ENCODE assay signal across 8 mouse cellular contexts in the genomic region with DNA sequence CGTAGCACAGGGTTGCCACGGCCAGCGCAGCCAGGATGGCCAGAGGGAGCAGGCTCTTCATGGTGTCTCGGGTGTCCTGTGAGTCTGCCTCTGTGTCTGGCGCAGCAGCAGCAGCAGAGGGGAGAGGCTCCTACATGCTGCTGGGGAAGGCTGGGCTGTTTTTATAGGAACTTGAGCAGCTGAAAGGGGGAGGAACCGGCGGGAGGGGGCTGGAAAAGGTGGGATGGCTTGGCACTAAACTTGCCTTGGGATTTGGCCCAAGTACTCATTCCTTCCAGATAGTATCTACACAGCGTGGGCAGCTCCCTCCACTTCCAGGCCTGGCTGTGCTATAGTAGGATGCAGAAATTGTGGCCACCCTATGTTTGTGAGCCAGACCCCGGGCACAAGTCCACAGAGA. TPM values are rescaled to one million over a fixed set of nuclear protein-coding genes. Genes with fewer than 3 reads are reported as not detected.
A peak's percentile ranks its signal among the peaks of the same experiment; 100 is the strongest.
DNase-seq lines count a peak whose midpoint lies in the region; ATAC-seq and TF ChIP-seq lines count a peak whose summit lies in the region.

Mgp (minus strand) TSS at position 154 of the 400 bp plus-strand sequence.

- TF ChIP-seq EP300 in liver, postnatal 0 days (IDR thresholded peaks at IDR 0.05; ENCODE audit: low read depth) = no peak

- H3K4me2 ChIP-seq in lung, embryonic 16.5 days (ENCODE audit: low read depth, low read length) = peak within 1 kb of the TSS; percentile 55
- no peak within 1 kb of the TSS for H3K4me2 ChIP-seq in liver, postnatal 0 days (ENCODE audit: low read depth, low read length)

- H3K27ac ChIP-seq in kidney, adult 2 months (ENCODE audit: insufficient read depth, low read depth, low read length) = peak within 1 kb of the TSS; percentile 30; the same call in 1 of the 2 replicates
- H3K27ac ChIP-seq in lung, embryonic 16.5 days (ENCODE audit: low read length) = peak within 1 kb of the TSS; percentile 91
- H3K27ac ChIP-seq in liver, postnatal 0 days (ENCODE audit: low read depth) = no peak within 1 kb of the TSS

- no peak for DNase-seq in kidney, adult 2 months
- DNase-seq in kidney, adult 9 months = no peak
- no peak for DNase-seq in brain, embryonic 14.5 days (ENCODE audit: low read depth)
- DNase-seq in gonadal fat pad, adult 2 months (ENCODE audit: low read depth) = no peak
- peak; percentile 66 for DNase-seq in kidney, postnatal 10 days
- peak; percentile 70 for DNase-seq in testis, postnatal 10 days (ENCODE audit: low spot score)
- no peak for DNase-seq in liver, postnatal 0 days

- H3K9me3 ChIP-seq in lung, embryonic 16.5 days (ENCODE audit: control insufficient read depth, low read length) = no peaks in the 10 kb centered on the region
- H3K9me3 ChIP-seq in liver, postnatal 0 days (ENCODE audit: low read length) = no peaks in the 10 kb centered on the region

- no peaks in the 10 kb centered on the region for H3K36me3 ChIP-seq in kidney, adult 2 months (ENCODE audit: control insufficient read depth, insufficient read depth, low read length)
- no peaks in the 10 kb centered on the region; the same call in 1 of the 2 replicates for H3K36me3 ChIP-seq in lung, embryonic 16.5 days (ENCODE audit: control insufficient read depth, insufficient read depth, low read length)
- H3K36me3 ChIP-seq in liver, postnatal 0 days (replicated peaks; ENCODE audit: insufficient read depth, low read length) = no peaks in the 10 kb centered on the region

- 28% methylated on average over 9 of the region's 9 CpGs for WGBS in kidney, adult 2 months
- 27% methylated on average over 9 of the region's 9 CpGs for WGBS in lung, embryonic 16.5 days
- WGBS in liver, postnatal 0 days (ENCODE audit: insufficient replicate concordance) = 52% methylated on average over 9 of the region's 9 CpGs

- H3K27me3 ChIP-seq in kidney, adult 2 months (replicated peaks; ENCODE audit: control insufficient read depth, insufficient read depth, low read length) = no peaks in the 10 kb centered on the region
- no peaks in the 10 kb centered on the region for H3K27me3 ChIP-seq in lung, embryonic 16.5 days (ENCODE audit: control insufficient read depth, insufficient read depth, low read depth, low read length)
- H3K27me3 ChIP-seq in liver, postnatal 0 days (ENCODE audit: insufficient read depth, low read length) = no peaks in the 10 kb centered on the region

- peak within 1 kb of the TSS; percentile 31 for H3K4me3 ChIP-seq in kidney, adult 2 months (ENCODE audit: insufficient read depth, low read depth, low read length)
- peak within 1 kb of the TSS; percentile 56 for H3K4me3 ChIP-seq in lung, embryonic 16.5 days (ENCODE audit: low read length)
- H3K4me3 ChIP-seq in liver, postnatal 0 days (ENCODE audit: low read depth, low read length) = no peak within 1 kb of the TSS

- ATAC-seq in lung, embryonic 16.5 days (ENCODE audit: low read depth) = peak; percentile 83
- no peak for ATAC-seq in liver, postnatal 0 days

- TF ChIP-seq POLR2A in kidney, adult 2 months (IDR thresholded peaks at IDR 0.05; ENCODE audit: low read depth, low read length) = peak; percentile 37
- no peak for TF ChIP-seq POLR2A in brain, embryonic 14.5 days (IDR thresholded peaks at IDR 0.05; ENCODE audit: borderline replicate concordance, extremely low read depth, insufficient read depth, insufficient read length, poor library complexity, severe bottlenecking)

- H3K4me1 ChIP-seq in kidney, adult 2 months (ENCODE audit: control insufficient read depth, insufficient read depth, low read length) = no peaks in the 10 kb centered on the region
- H3K4me1 ChIP-seq in lung, embryonic 16.5 days (replicated peaks; ENCODE audit: control insufficient read depth, insufficient read depth, low read length) = peaks cover 7% of the 10 kb centered on the region; the same call in 1 of the 2 replicates
- H3K4me1 ChIP-seq in liver, postnatal 0 days (ENCODE audit: insufficient read depth) = no peaks in the 10 kb centered on the region

- no peak for TF ChIP-seq CTCF in kidney, adult 2 months (conservative IDR thresholded peaks at IDR 0.05; ENCODE audit: insufficient read depth, insufficient read length, low read depth, low read length)
- TF ChIP-seq CTCF in brain, embryonic 14.5 days (IDR thresholded peaks at IDR 0.05; ENCODE audit: borderline replicate concordance, extremely low read depth, insufficient read depth, insufficient read length) = no peak
- no peak for TF ChIP-seq CTCF in liver, postnatal 0 days (IDR thresholded peaks at IDR 0.05; ENCODE audit: low read depth)

- H3K9ac ChIP-seq in lung, embryonic 16.5 days (ENCODE audit: low read length) = peak within 1 kb of the TSS; percentile 78
- H3K9ac ChIP-seq in liver, postnatal 0 days (replicated peaks) = no peak within 1 kb of the TSS

RNA-seq across cellular contexts. Expression of gene Mgp, which starts in this region (rescaled TPM):
- polyA plus RNA-seq in kidney, adult 2 months (2012; rRNA removed) = 725 and 868 TPM in 2 replicates
- 8.8 and 11.5 TPM in 2 replicates for polyA plus RNA-seq in brain, embryonic 14.5 days (2012; rRNA removed)
- polyA plus RNA-seq in gonadal fat pad, adult 2 months (2012; rRNA removed) = 1,037 and 1,559 TPM in 2 replicates
- polyA plus RNA-seq in lung, embryonic 16.5 days (2015; fragmentation: Nextera tagmentation; extraction: Ambion mirVana) = 1,118 and 1,160 TPM in 2 replicates
- 4.5 and 6.2 TPM in 2 replicates for polyA plus RNA-seq in liver, postnatal 0 days (2015; fragmentation: Nextera tagmentation; extraction: Ambion mirVana)

Comparison
In these comparisons a context has a peak if more than half of its experiments do, and no peak if none do; other contexts are left out.
1. RNA of gene Mgp (polyA plus RNA-seq): 1,118 to 1,160 TPM in lung, embryonic 16.5 days, 1,037 to 1,559 TPM in gonadal fat pad, adult 2 months and 725 to 868 TPM in kidney, adult 2 months; 8.8 to 11.5 TPM in brain, embryonic 14.5 days and 4.5 to 6.2 TPM in liver, postnatal 0 days; every median in the first group is over 10 times any median in the second.
2. DNase-seq: peak in kidney, postnatal 10 days (single experiment) and testis, postnatal 10 days (single experiment); none in kidney, adult 2 months (single experiment), kidney, adult 9 months (single experiment), brain, embryonic 14.5 days (single experiment), gonadal fat pad, adult 2 months (single experiment) and liver, postnatal 0 days (single experiment).